Comparison of ENCODE assay signal across 9 mouse cellular contexts in the genomic region with DNA sequence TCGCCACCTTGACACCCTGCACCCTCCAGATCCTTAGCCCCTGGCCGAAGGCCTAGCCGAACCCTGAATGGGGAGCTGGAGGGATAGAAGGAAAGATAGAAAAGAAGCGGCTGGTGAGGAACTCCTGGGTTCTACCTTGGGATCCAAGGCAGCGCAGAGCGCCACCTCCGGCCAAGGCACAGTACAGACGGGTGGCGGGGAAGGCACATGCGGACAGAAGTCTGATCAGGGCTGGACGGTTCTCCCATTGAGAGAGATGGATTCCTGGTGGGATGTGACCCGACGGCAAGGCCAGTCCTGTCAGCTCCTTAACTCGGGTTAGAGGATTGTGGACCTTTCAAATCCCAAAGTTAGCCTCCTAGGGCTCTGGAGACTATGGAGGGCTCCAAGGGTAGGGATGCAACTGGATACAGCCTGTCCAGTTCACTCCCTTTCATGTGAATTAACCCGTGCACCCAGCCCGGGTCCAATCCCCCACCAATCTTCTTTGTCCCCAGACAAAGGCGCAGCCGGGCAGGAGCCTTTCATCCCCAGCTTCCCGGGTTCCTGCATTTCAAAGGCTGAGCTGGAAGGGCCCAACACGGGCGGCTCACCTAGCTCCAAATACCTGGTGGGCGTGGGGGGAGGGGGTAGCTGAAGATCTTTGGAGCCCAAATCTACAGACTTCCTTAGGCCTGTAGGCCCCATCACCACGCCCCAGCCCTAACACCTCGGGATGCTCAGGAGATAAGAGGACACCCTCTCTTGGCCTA. TPM values are rescaled to one million over a fixed set of nuclear protein-coding genes. Genes with fewer than 3 reads are reported as not detected.
DNase-seq lines count a peak whose midpoint lies in the region; ATAC-seq and TF ChIP-seq lines count a peak whose summit lies in the region.
"Had no signal": no experiment of that assay in that cellular context is flagged by ENCODE, and none has a peak within 500 bp of the region (broad histone marks: within the 10 kb centered on the region; RNA-seq: fewer than 3 reads in every experiment).

No protein-coding gene starts in this region.

- H3K9me3 ChIP-seq in kidney, embryonic 14.5 days (ENCODE audit: control insufficient read depth, low read length), result no peaks in the 10 kb centered on the region
- no peaks in the 10 kb centered on the region for H3K9me3 ChIP-seq in forebrain, embryonic 11.5 days (ENCODE audit: control insufficient read depth, low read length)
- H3K9me3 ChIP-seq in hindbrain, postnatal 0 days (ENCODE audit: low read length), result no peaks in the 10 kb centered on the region
- H3K9me3 ChIP-seq in liver, embryonic 16.5 days (replicated peaks; ENCODE audit: control insufficient read depth, low read length), result no peaks in the 10 kb centered on the region

- H3K27ac ChIP-seq in kidney, embryonic 14.5 days (ENCODE audit: low read depth, low read length), result peak overlapping the region; percentile 89
- H3K27ac ChIP-seq in forebrain, embryonic 11.5 days (ENCODE audit: low read depth, low read length), result no peak overlapping the region
- peak overlapping the region; percentile 88; the same call in 1 of the 2 replicates for H3K27ac ChIP-seq in hindbrain, postnatal 0 days
- H3K27ac ChIP-seq in liver, embryonic 16.5 days (ENCODE audit: low read length), result no peak overlapping the region

- WGBS in kidney, embryonic 14.5 days, result 3% methylated on average over 24 of the region's 24 CpGs
- WGBS in forebrain, embryonic 11.5 days, result 1% methylated on average over 24 of the region's 24 CpGs
- WGBS in hindbrain, postnatal 0 days, result 8% methylated on average over 24 of the region's 24 CpGs
- 4% methylated on average over 24 of the region's 24 CpGs for WGBS in liver, embryonic 16.5 days (ENCODE audit: insufficient replicate concordance)

- no peak for DNase-seq in kidney, adult 18-20 months
- peak; percentile 82 for DNase-seq in brain, adult 2 months (ENCODE audit: low read depth, low spot score)
- peak; percentile 69 for DNase-seq in forebrain, embryonic 11.5 days (ENCODE audit: low spot score)
- peak; percentile 76 for DNase-seq in hindbrain, postnatal 0 days (ENCODE audit: low spot score)
- peak; percentile 71 to 72 for DNase-seq in right cerebral cortex, postnatal 10 days (ENCODE audit: low spot score in 2 of 2)
- DNase-seq in T-cell, adult 2 months (ENCODE audit: low spot score), result no peak

- peak; percentile 69 for TF ChIP-seq CTCF in hindbrain, postnatal 0 days (IDR thresholded peaks at IDR 0.05; ENCODE audit: low read depth)

- peaks cover 37% of the 10 kb centered on the region for H3K4me1 ChIP-seq in kidney, embryonic 14.5 days (ENCODE audit: control insufficient read depth, insufficient read depth, low read length)
- peaks cover 35% of the 10 kb centered on the region for H3K4me1 ChIP-seq in forebrain, embryonic 11.5 days (replicated peaks; ENCODE audit: control insufficient read depth, insufficient read depth, low read length)
- peaks cover 26% of the 10 kb centered on the region for H3K4me1 ChIP-seq in hindbrain, postnatal 0 days (ENCODE audit: insufficient read depth, low read length)
- H3K4me1 ChIP-seq in liver, embryonic 16.5 days (ENCODE audit: control insufficient read depth, low read depth, low read length), result peaks cover 15% of the 10 kb centered on the region

- peak overlapping the region; percentile 91 for H3K4me2 ChIP-seq in kidney, embryonic 14.5 days (replicated peaks; ENCODE audit: low read depth, low read length)
- peak overlapping the region; percentile 89 for H3K4me2 ChIP-seq in forebrain, embryonic 11.5 days (ENCODE audit: low read depth, low read length, severe bottlenecking)
- peak overlapping the region; percentile 82 for H3K4me2 ChIP-seq in hindbrain, postnatal 0 days (ENCODE audit: low read depth, low read length)
- H3K4me2 ChIP-seq in liver, embryonic 16.5 days (ENCODE audit: low read depth, low read length), result peak overlapping the region; percentile 69

- H3K9ac ChIP-seq in kidney, embryonic 14.5 days (ENCODE audit: low read depth, low read length), result peak overlapping the region; percentile 85
- peak overlapping the region; percentile 66; the same call in 1 of the 2 replicates for H3K9ac ChIP-seq in forebrain, embryonic 11.5 days (ENCODE audit: low read length)
- H3K9ac ChIP-seq in hindbrain, postnatal 0 days (replicated peaks; ENCODE audit: low read length), result peak overlapping the region; percentile 79
- H3K9ac ChIP-seq in liver, embryonic 16.5 days (ENCODE audit: low read depth, low read length), result no peak overlapping the region

- ATAC-seq in kidney, embryonic 14.5 days (ENCODE audit: low FRiP score, low TSS enrichment), result 0 out of 2 replicates have a peak, but pooled peaks have one; percentile 3
- ATAC-seq in forebrain, embryonic 11.5 days (replicated peaks; ENCODE audit: low FRiP score), result peak; percentile 8; the same call in 1 of the 2 replicates
- peak; percentile 11; the same call in 1 of the 2 replicates for ATAC-seq in hindbrain, postnatal 0 days
- ATAC-seq in liver, embryonic 16.5 days (ENCODE audit: low read depth), result no peak

- peak overlapping the region; percentile 80 for H3K4me3 ChIP-seq in kidney, embryonic 14.5 days (ENCODE audit: low read length)
- peak overlapping the region; percentile 57 for H3K4me3 ChIP-seq in forebrain, embryonic 11.5 days (ENCODE audit: low read depth, low read length)
- H3K4me3 ChIP-seq in hindbrain, postnatal 0 days (ENCODE audit: low read length), result peak overlapping the region; percentile 71
- peak overlapping the region; percentile 62; the same call in 1 of the 2 replicates for H3K4me3 ChIP-seq in liver, embryonic 16.5 days (ENCODE audit: low read depth, low read length)

- no peaks in the 10 kb centered on the region for H3K36me3 ChIP-seq in kidney, embryonic 14.5 days (ENCODE audit: control insufficient read depth, insufficient read depth, low read length)
- no peaks in the 10 kb centered on the region for H3K36me3 ChIP-seq in forebrain, embryonic 11.5 days (ENCODE audit: control insufficient read depth, insufficient read depth, low read length)
- no peaks in the 10 kb centered on the region for H3K36me3 ChIP-seq in hindbrain, postnatal 0 days (ENCODE audit: insufficient read depth, low read length)
- no peaks in the 10 kb centered on the region for H3K36me3 ChIP-seq in liver, embryonic 16.5 days (ENCODE audit: control insufficient read depth, insufficient read depth)

- H3K27me3 ChIP-seq in kidney, embryonic 14.5 days (ENCODE audit: control insufficient read depth, insufficient read depth, low read length), result peaks cover 40% of the 10 kb centered on the region
- peaks cover 66% of the 10 kb centered on the region for H3K27me3 ChIP-seq in forebrain, embryonic 11.5 days (ENCODE audit: control insufficient read depth, insufficient read depth, low read length)
- H3K27me3 ChIP-seq in hindbrain, postnatal 0 days (ENCODE audit: insufficient read depth, low read length), result peaks cover 12% of the 10 kb centered on the region
- H3K27me3 ChIP-seq in liver, embryonic 16.5 days (ENCODE audit: control insufficient read depth, insufficient read depth, low read depth, low read length), result peaks cover 82% of the 10 kb centered on the region

RNA-seq across cellular contexts. Expression of a gene that starts 0.7 kb away (rescaled TPM):
- polyA plus RNA-seq in kidney, embryonic 14.5 days (2014; fragmentation: Nextera tagmentation; extraction: Ambion mirVana), result 57.7 and 70.2 TPM in 2 replicates
- polyA plus RNA-seq in forebrain, embryonic 11.5 days (2014; fragmentation: Nextera tagmentation; extraction: Ambion mirVana), result 8.8 and 9.4 TPM in 2 replicates
- 49.0 and 54.4 TPM in 2 replicates for total RNA-seq in hindbrain, postnatal 0 days (2014; rRNA removed)
- 41.9 and 47.5 TPM in 2 replicates for polyA plus RNA-seq in hindbrain, postnatal 0 days (2015; fragmentation: Nextera tagmentation; extraction: Ambion mirVana)
- 2.3 and 3.1 TPM in 2 replicates for polyA plus RNA-seq in liver, embryonic 16.5 days (2015; fragmentation: Nextera tagmentation; extraction: Ambion mirVana)
- total RNA-seq: MEL had no signal

Comparison
In these comparisons a context has a peak if more than half of its experiments do, and no peak if none do; other contexts are left out.
1. H3K27ac ChIP-seq: peak in kidney, embryonic 14.5 days (single experiment) and hindbrain, postnatal 0 days (single experiment); none in forebrain, embryonic 11.5 days (single experiment) and liver, embryonic 16.5 days (single experiment).
2. DNase-seq: peak in brain, adult 2 months (single experiment), forebrain, embryonic 11.5 days (single experiment), hindbrain, postnatal 0 days (single experiment) and right cerebral cortex, postnatal 10 days (2 of 2); none in kidney, adult 18-20 months (single experiment) and T-cell, adult 2 months (single experiment).
3. Peak in every context shown above with its lines, with median percentiles within 50 percentile points of each other: H3K4me2 ChIP-seq and H3K4me3 ChIP-seq.